Mouse (Mus musculus) forebrain, embryonic 16.5 days (tissue): ENCODE measurements at regions not wholly inside any gene's neighbourhood (a gene's known extent, or its start where the extent isn't known, plus 50 kb on each side); places are given as distances from the start of the nearest gene placed in this dataset.

Source experiments
- ATAC-seq: fragments of 200-750 bp; cut with Nextera tagmentation; 2 replicates; pipeline ENCODE4 v1.8.0; 2017; ENCODE audit warnings: mild to moderate bottlenecking, moderate library complexity
- H3K27ac ChIP-seq: fragments of 300-500 bp; sonication (generic); 2 replicates; pipeline ENCODE4 v1.5.1; 2014; ENCODE audit warnings: low read length, control low read depth
- H3K27me3 ChIP-seq: fragments of 300-500 bp; sonication (generic); replicated peaks from 2 replicates; pipeline ENCODE4 v1.6.1; 2014; ENCODE audit warnings: low read length; ENCODE audit not compliant: control insufficient read depth, insufficient read depth
- H3K36me3 ChIP-seq: fragments of 300-500 bp; sonication (generic); 2 replicates; pipeline ENCODE4 v1.6.1; 2014; ENCODE audit not compliant: control insufficient read depth, insufficient read depth
- H3K4me1 ChIP-seq: fragments of 300-500 bp; sonication (generic); replicated peaks from 2 replicates; pipeline ENCODE4 v1.6.1; 2014; ENCODE audit warnings: low read length; ENCODE audit not compliant: control insufficient read depth, insufficient read depth
- H3K4me2 ChIP-seq: fragments of 300-500 bp; sonication (generic); 2 replicates; pipeline ENCODE4 v1.6.1; 2014; ENCODE audit warnings: mild to moderate bottlenecking, low read length, control low read depth
- H3K4me3 ChIP-seq: fragments of 300-500 bp; sonication (generic); replicated peaks from 2 replicates; pipeline ENCODE4 v1.5.1; 2014; ENCODE audit warnings: mild to moderate bottlenecking, low read length, control low read depth
- H3K9ac ChIP-seq: fragments of 300-500 bp; sonication (generic); replicated peaks from 2 replicates; pipeline ENCODE4 v1.6.1; 2014; ENCODE audit warnings: low read depth, low read length, control low read depth
- H3K9me3 ChIP-seq: fragments of 300-500 bp; sonication (generic); 2 replicates; pipeline ENCODE4 v1.6.1; 2016; ENCODE audit warnings: low read length; ENCODE audit not compliant: control insufficient read depth
- WGBS: fragments of 180-500 bp; shearing (Covaris S2); extraction: QIAGEN DNeasy Blood & Tissue Kit; methylation state at CpG from one replicate; pipeline ENCODE4 v1.1.7; 2014; 5-methylcytosine and 5-hydroxymethylcytosine counted together

DNA sequence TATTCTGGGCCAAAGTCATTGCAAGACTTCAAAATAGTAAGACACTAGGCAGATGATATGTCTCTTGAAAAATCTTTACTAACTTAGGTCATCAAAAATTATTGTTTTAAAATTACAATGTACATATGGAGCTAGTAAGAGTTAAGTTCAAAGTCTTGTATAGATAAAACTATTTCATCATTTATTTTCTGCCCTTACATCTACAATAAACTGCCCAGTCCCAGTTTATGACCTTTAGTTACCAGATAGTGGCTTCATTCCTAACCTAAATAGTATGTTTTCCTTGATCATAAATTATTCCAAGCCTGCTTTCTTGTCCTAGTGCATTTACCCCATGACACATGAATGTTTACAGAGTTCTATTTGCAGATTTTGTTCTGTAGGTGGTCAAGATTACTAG, 72.9 kb downstream of the Manea start:
- Histone ChIP-seq H3K4me1 (no peaks in the 10 kb centered on the region), H3K4me3 (no peak overlapping the region), H3K4me2 (no peak overlapping the region), H3K9me3 (no peaks in the 10 kb centered on the region), H3K9ac (no peak overlapping the region), H3K27ac (no peak overlapping the region), H3K36me3 (no peaks in the 10 kb centered on the region), H3K27me3 (no peaks in the 10 kb centered on the region)
- no peak for ATAC-seq

DNA sequence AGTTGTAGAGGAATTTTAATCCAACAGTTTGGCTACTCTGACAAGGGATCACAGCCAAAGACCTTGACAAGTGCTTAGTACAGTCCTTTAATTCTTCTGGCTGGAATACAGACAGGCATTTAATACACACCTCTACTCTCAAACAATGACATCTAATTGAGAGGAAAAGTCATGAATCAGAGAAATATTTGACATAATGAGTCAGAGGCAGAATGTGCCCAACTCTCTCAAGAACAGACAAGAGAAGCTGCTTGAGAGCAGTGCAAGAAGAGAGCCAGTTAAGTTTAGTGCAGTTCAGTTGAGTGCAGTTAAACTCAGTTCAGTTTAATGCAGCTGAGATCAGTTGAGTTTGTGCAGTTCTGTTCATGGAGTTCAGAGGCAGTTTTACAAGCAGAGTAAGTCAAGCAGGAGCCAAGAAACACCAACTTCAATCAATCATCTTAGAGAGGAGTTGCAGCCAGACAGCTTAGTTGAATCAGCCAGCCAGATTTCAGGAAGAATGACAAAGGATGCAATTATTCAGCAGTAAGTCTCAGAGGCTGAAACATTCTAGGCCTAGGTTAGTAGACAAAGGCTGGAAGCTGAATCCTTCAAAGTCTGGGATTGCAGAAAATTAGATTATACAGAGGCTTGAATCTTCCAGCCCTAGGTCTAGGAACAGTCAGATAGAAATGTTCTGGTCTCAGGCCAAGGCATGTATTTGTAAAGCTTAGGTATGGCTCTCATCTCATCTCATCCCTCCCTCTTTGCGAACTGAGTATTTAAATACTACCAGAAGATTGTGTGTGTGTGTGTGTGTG, 87.3 kb downstream of the Manea start:
- ATAC-seq: peak; percentile 23
- H3K9me3 ChIP-seq: no peaks in the 10 kb centered on the region
- 0 out of 2 replicates have a peak, but pooled peaks cover 2% of the 10 kb centered on the region for H3K4me1 ChIP-seq
- no peak overlapping the region for H3K27ac ChIP-seq
- no peaks in the 10 kb centered on the region for H3K36me3 ChIP-seq
- WGBS: 63% methylated on average over 1 of the region's 1 CpGs
- no peak overlapping the region for H3K4me3 ChIP-seq
- no peak overlapping the region for H3K4me2 ChIP-seq
- H3K27me3 ChIP-seq: no peaks in the 10 kb centered on the region
- no peak overlapping the region for H3K9ac ChIP-seq

DNA sequence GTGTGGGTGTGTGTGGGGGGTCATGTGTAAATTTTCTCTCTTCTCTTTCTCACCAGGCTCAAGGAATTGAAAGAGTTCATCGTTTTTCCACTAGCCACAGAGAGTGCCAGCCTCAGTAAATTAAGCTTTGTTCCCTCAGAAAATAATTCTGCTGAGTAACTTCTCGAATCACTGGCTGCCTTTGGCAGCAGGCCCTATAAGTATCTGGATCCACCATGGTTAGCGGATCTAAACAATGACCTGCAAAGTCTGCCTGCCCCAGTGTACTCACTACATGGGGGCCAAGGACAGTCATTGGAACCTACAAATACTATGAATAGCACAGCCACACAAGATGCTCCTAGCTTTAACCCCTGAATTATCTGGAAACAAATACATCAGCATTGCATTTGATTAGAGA, 90.8 kb downstream of the Manea start:
- 23% methylated on average over 3 of the region's 3 CpGs for WGBS
- H3K9me3 ChIP-seq: no peaks in the 10 kb centered on the region
- no peak for ATAC-seq
- no peak overlapping the region for H3K27ac ChIP-seq
- no peaks in the 10 kb centered on the region for H3K36me3 ChIP-seq
- H3K9ac ChIP-seq: no peak overlapping the region
- H3K4me3 ChIP-seq: no peak overlapping the region
- H3K4me1 ChIP-seq: 0 out of 2 replicates have a peak, but pooled peaks cover 2% of the 10 kb centered on the region
- no peak overlapping the region for H3K4me2 ChIP-seq
- no peaks in the 10 kb centered on the region for H3K27me3 ChIP-seq

DNA sequence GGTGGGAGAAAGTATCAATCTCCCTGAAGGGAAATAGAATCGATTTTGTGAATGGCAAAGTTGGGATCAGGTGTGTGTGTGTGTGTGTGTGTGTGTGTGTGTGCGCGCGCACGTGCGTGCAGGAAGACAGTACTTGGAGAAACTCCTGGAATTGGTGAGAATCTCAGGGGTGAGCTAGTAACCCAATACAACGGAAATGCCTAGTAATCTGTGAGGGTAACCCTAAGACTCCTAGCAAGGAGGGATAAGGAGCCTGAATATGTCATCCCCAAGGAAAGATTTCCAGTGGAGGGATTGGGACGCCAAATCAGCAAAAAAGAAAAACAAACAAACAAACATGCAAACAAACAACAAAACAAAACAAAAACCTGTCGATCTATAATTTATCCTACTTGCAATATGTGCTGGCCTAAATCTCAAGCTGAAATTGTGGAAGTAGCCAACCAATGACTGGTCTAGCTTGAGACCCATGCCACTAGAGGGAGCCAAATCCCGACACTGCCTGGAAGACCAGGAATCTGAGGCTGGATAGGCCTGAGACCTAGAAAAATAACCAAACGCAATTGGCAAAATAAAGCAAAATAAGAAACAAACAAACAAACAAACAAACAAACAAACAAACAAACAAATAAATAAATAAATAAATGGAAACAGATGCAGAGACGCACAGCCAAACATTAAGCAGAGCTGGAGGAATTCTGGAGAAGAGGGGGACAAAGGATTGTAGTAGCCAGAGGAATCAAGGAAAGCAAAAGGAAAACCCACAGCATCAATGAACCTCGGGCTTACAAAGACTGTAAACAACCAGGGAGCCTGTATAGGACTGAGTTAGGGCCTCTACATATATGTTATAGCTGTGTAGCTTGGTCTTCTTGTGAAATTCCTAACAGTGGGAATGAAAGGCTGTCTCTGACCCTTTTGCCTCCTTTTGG, 98.5 kb downstream of the Manea start:
- H3K4me3 ChIP-seq: no peak overlapping the region
- no peaks in the 10 kb centered on the region for H3K27me3 ChIP-seq
- no peaks in the 10 kb centered on the region for H3K4me1 ChIP-seq
- H3K27ac ChIP-seq: no peak overlapping the region
- H3K36me3 ChIP-seq: no peaks in the 10 kb centered on the region
- H3K9ac ChIP-seq: no peak overlapping the region
- ATAC-seq: peak; percentile 90
- H3K9me3 ChIP-seq: no peaks in the 10 kb centered on the region
- no peak overlapping the region for H3K4me2 ChIP-seq
- WGBS: 68% methylated on average over 13 of the region's 13 CpGs

DNA sequence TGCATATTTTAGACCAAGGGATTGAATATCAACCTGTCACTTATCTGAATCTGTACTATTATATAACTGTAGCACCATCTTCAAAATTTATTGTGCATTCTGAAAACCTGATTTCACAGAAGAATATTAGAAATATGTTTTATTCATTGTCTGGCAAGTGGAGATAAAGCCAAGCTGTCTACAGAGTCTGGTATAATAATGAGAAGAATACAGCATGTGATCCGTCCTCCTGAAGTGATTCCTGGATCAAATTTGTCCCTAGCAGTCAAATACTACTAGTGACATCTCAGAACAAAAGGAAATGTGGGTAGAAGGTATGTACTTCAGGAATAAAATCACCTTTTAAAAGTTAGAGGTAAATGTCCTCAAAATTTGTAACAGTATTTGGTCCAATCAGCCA, 123.4 kb downstream of the Manea start:
- H3K4me2 ChIP-seq: no peak overlapping the region
- H3K27me3 ChIP-seq: no peaks in the 10 kb centered on the region
- no peaks in the 10 kb centered on the region for H3K9me3 ChIP-seq
- no peaks in the 10 kb centered on the region for H3K4me1 ChIP-seq
- H3K27ac ChIP-seq: no peak overlapping the region
- no peaks in the 10 kb centered on the region for H3K36me3 ChIP-seq
- no peak overlapping the region for H3K4me3 ChIP-seq
- WGBS: 48% methylated on average over 1 of the region's 1 CpGs
- ATAC-seq: peak; percentile 79
- no peak overlapping the region for H3K9ac ChIP-seq
